Mouse (Mus musculus) kidney, adult 2 months (tissue): Measurements from ENCODE around the gene Aurkaip1. TPM values are rescaled to one million over a fixed set of nuclear protein-coding genes. Genes with fewer than 3 reads are reported as not detected.

Source experiments
- DNase-seq: peaks from one replicate; pipeline ENCODE4 v3.0.0; 2021
- H3K27ac ChIP-seq: fragments of 200-500 bp; 2 replicates; pipeline ENCODE4 v1.5.1; 2012; ENCODE audit warnings: low read depth, low read length, control low read depth, inconsistent platforms; ENCODE audit not compliant: insufficient read depth
- H3K27me3 ChIP-seq: fragments of 200-500 bp; replicated peaks from 2 replicates; pipeline ENCODE4 v1.6.1; 2012; ENCODE audit warnings: mild to moderate bottlenecking, moderate library complexity, low read length, inconsistent platforms; ENCODE audit not compliant: control insufficient read depth, insufficient read depth
- H3K36me3 ChIP-seq: fragments of 200-500 bp; 2 replicates; pipeline ENCODE4 v1.6.1; 2012; ENCODE audit warnings: mild to moderate bottlenecking, moderate library complexity, low read length, inconsistent platforms; ENCODE audit not compliant: control insufficient read depth, insufficient read depth
- H3K4me1 ChIP-seq: fragments of 200-500 bp; 2 replicates; pipeline ENCODE4 v1.6.1; 2011; ENCODE audit warnings: low read length; ENCODE audit not compliant: control insufficient read depth, insufficient read depth
- H3K4me3 ChIP-seq: fragments of 200-500 bp; 2 replicates; pipeline ENCODE4 v1.5.1; 2011; ENCODE audit warnings: mild to moderate bottlenecking, low read depth, low read length, control low read depth; ENCODE audit not compliant: insufficient read depth
- CTCF ChIP-seq: fragments of 200-500 bp; conservative IDR thresholded peaks from 2 replicates; pipeline ENCODE4 v1.5.1; 2011; ENCODE audit warnings: low read depth, mild to moderate bottlenecking, control low read depth, low read length, moderate library complexity, mixed read lengths; ENCODE audit not compliant: insufficient read depth, insufficient read length
- POLR2A ChIP-seq: fragments of 200-500 bp; IDR thresholded peaks from one replicate; pipeline ENCODE4 v1.6.1; 2011; ENCODE audit warnings: low read depth, low read length, control low read depth
- WGBS: fragments of 180-500 bp; shearing (Covaris S2); methylation state at CpG from one replicate; pipeline ENCODE4 v1.1.7; 2018; 5-methylcytosine and 5-hydroxymethylcytosine counted together
- polyA plus RNA-seq: library from polyadenylated mRNA; depleted of rRNA; stranded (reverse); fragments of >200 nt; gene quantifications from 2 replicates; pipeline ENCODE4 v1.2.3, GENCODE M21; 2012; rRNA removed

Gene Aurkaip1
- polyA plus RNA-seq, 1 experiment: 164 TPM

- Histone ChIP-seq H3K36me3 (no peaks in the 10 kb centered on the region), H3K4me3 (peak overlapping the region; percentile 71), H3K27ac (peak overlapping the region; percentile 5; the same call in 1 of the 2 replicates), H3K27me3 (no peaks in the 10 kb centered on the region), H3K4me1 (no peaks in the 10 kb centered on the region; the same call in 1 of the 2 replicates)
- TF ChIP-seq CTCF: no peak
- no peak for TF ChIP-seq POLR2A
- 6% methylated on average over 22 of the region's 22 CpGs for WGBS
- peak; percentile 63 for DNase-seq
Measured at GRCm38 (mm10) chr4:155868614-155869298, 37.7 kb downstream of the Aurkaip1 start.

- Histone ChIP-seq H3K27me3 (no peaks in the 10 kb centered on the region), H3K4me1 (no peaks in the 10 kb centered on the region; the same call in 1 of the 2 replicates), H3K27ac (peak within 1 kb of the TSS; percentile 43; the same call in 1 of the 2 replicates), H3K4me3 (peak within 1 kb of the TSS; percentile 90), H3K36me3 (no peaks in the 10 kb centered on the region)
- peak; percentile 99 for DNase-seq
- TF ChIP-seq POLR2A: no peak
- TF ChIP-seq CTCF: peak; percentile 34; the same call in 1 of the 2 replicates
- WGBS: under 1% methylated on average over 63 of the region's 63 CpGs
Measured at GRCm38 (mm10) chr4:155869317-155870033, 38.4 kb downstream of the Aurkaip1 start, which contains the start of the genes Cptp and Ints11. Gene Cptp, minus strand, starts transcription at chr4:155869440. Gene Ints11, plus strand, starts transcription at chr4:155869546.

GRCm38 (mm10) chr4:155871404-155871803, 40.3 kb downstream of the Aurkaip1 start:
- TF ChIP-seq POLR2A (no peak), CTCF (no peak)
- no peak for DNase-seq
- WGBS: 98% methylated on average over 7 of the region's 7 CpGs
- H3K36me3 ChIP-seq: no peaks in the 10 kb centered on the region
- H3K4me3 ChIP-seq: no peak overlapping the region
- no peak overlapping the region for H3K27ac ChIP-seq
- no peaks in the 10 kb centered on the region; the same call in 1 of the 2 replicates for H3K4me1 ChIP-seq
- no peaks in the 10 kb centered on the region for H3K27me3 ChIP-seq

Other genes starting within 250 kb of the Aurkaip1 start
- gene Slc35e2, start 229.9 kb upstream of the Aurkaip1 start, polyA plus RNA-seq: 7.5 and 7.9 TPM in 2 replicates
- 19.2 and 24.8 TPM in 2 replicates for gene Cdk11b, start 206.4 kb upstream of the Aurkaip1 start, polyA plus RNA-seq
- not detected in 2 replicates for gene Gm10563, start 185.9 kb upstream of the Aurkaip1 start, polyA plus RNA-seq
- gene Mmp23, start 177.9 kb upstream of the Aurkaip1 start, polyA plus RNA-seq: 22.4 and 28.0 TPM in 2 replicates
- 57.7 and 72.6 TPM in 2 replicates for gene Mib2, start 162.1 kb upstream of the Aurkaip1 start, polyA plus RNA-seq
- 9.8 and 10.6 TPM in 2 replicates for gene Fndc10, start 136.9 kb upstream of the Aurkaip1 start, polyA plus RNA-seq
- gene Ssu72, start 126.5 kb upstream of the Aurkaip1 start, polyA plus RNA-seq: 81.9 and 101 TPM in 2 replicates
- 0.67 TPM in 2 replicates for gene Tmem240, start 96.5 kb upstream of the Aurkaip1 start, polyA plus RNA-seq
- gene Atad3a, start 70.2 kb upstream of the Aurkaip1 start, polyA plus RNA-seq: 130 and 145 TPM in 2 replicates
- gene Vwa1, start 56.6 kb upstream of the Aurkaip1 start, polyA plus RNA-seq: 21.8 and 27.2 TPM in 2 replicates
- gene Tmem88b, start 45.4 kb upstream of the Aurkaip1 start, polyA plus RNA-seq: 1.8 and 2.4 TPM in 2 replicates
- gene Ankrd65, start 40.8 kb upstream of the Aurkaip1 start, polyA plus RNA-seq: 2.8 and 3.2 TPM in 2 replicates
- gene Mrpl20, start 28.4 kb upstream of the Aurkaip1 start, polyA plus RNA-seq: 83.1 and 91.1 TPM in 2 replicates
- gene Ccnl2, start 18.8 kb upstream of the Aurkaip1 start, polyA plus RNA-seq: 54.1 and 56.8 TPM in 2 replicates
- 98.0 and 115 TPM in 2 replicates for gene Mxra8, start 8.4 kb downstream of the Aurkaip1 start, polyA plus RNA-seq
- gene Dvl1, start 16.1 kb downstream of the Aurkaip1 start, polyA plus RNA-seq: 123 and 174 TPM in 2 replicates
- 0.64 and 0.72 TPM in 2 replicates for gene Tas1r3, start 32.1 kb downstream of the Aurkaip1 start, polyA plus RNA-seq
- gene Cptp, start 38.2 kb downstream of the Aurkaip1 start, polyA plus RNA-seq: 46.2 and 53.1 TPM in 2 replicates
- gene Ints11, start 38.3 kb downstream of the Aurkaip1 start, polyA plus RNA-seq: 26.0 and 28.9 TPM in 2 replicates
- 27.3 and 34.1 TPM in 2 replicates for gene Pusl1, start 60.5 kb downstream of the Aurkaip1 start, polyA plus RNA-seq
- gene Acap3, start 60.5 kb downstream of the Aurkaip1 start, polyA plus RNA-seq: 14.6 and 18.3 TPM in 2 replicates
- 47.3 and 48.0 TPM in 2 replicates for gene Ube2j2, start 112.6 kb downstream of the Aurkaip1 start, polyA plus RNA-seq
- gene C1qtnf12, start 131.0 kb downstream of the Aurkaip1 start, polyA plus RNA-seq: 104 and 107 TPM in 2 replicates
- 4.5 and 5.0 TPM in 2 replicates for gene B3galt6, start 161.4 kb downstream of the Aurkaip1 start, polyA plus RNA-seq
- gene Sdf4, start 161.6 kb downstream of the Aurkaip1 start, polyA plus RNA-seq: 55.1 and 60.4 TPM in 2 replicates
- 1.6 and 3.8 TPM in 2 replicates for gene Tnfrsf4, start 182.6 kb downstream of the Aurkaip1 start, polyA plus RNA-seq
- gene Tnfrsf18, start 194.9 kb downstream of the Aurkaip1 start, polyA plus RNA-seq: 0.95 and 4.0 TPM in 2 replicates
- gene Ttll10, start 228.1 kb downstream of the Aurkaip1 start, polyA plus RNA-seq: 20.7 and 27.5 TPM in 2 replicates